Mouse (Mus musculus): ENCODE measurements around the gene Hexim2. TPM values are rescaled to one million over a fixed set of nuclear protein-coding genes. Genes with fewer than 3 reads are reported as not detected.

The Hexim2 gene
- polyA plus RNA-seq, 1 experiment = 4.5 TPM

DNA sequence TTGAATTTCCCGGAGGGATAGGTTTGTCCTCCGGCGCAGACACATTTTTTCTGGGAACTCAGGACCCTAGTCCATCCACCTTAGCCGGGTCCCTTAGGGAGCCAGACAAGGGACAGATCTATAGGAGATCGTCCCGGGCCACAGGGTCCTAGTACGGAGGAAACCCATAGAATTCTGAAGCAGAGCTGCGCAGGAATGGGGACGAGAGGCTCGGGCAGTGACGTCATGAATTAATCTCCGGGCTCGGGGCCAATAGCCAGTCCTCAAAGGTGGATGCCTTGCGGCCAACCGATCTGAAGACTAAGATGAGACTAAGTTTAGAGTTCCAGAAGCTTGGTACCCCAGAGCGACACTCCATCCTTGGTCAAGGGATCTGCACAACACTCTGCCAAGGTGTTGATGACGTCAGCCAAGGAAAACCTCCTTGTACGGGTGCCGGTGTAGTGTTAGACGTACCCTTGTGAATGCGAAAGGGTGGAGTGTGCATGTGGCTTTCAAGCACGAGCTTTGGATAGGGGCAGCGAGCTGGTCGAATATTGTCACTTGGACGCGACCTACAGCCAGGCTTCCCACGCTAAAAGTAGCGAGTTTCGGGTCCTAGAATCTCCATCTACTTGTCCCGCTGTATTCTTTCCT is 30.2 kb upstream of the Hexim2 start:
- H3K36me3 ChIP-seq (ENCODE audit: control insufficient read depth, insufficient read depth, low read length, poor library complexity, severe bottlenecking) = no peaks in the 10 kb centered on the region
- H3K9me3 ChIP-seq (replicated peaks; ENCODE audit: control insufficient read depth, insufficient read depth, low read length, poor library complexity, severe bottlenecking) = no peaks in the 10 kb centered on the region
- H3K4me3 ChIP-seq (ENCODE audit: low read depth, low read length) = peak overlapping the region; percentile 80
- 0 out of 2 replicates have a peak overlapping the region, but pooled peaks have one; percentile 14 for H3K27ac ChIP-seq (ENCODE audit: insufficient read depth, low read length)
- H3K9ac ChIP-seq (ENCODE audit: low read depth, poor library complexity, severe bottlenecking) = peak overlapping the region; percentile 67
- no peaks in the 10 kb centered on the region for H3K27me3 ChIP-seq (ENCODE audit: control insufficient read depth, insufficient read depth, low read length, poor library complexity, severe bottlenecking)
- TF ChIP-seq CTCF (IDR thresholded peaks at IDR 0.05; ENCODE audit: low read depth, low read length) = no peak
- TF ChIP-seq EP300 (IDR thresholded peaks at IDR 0.05; ENCODE audit: insufficient read depth, low read depth, low read length) = no peak
- H3K4me1 ChIP-seq (ENCODE audit: control insufficient read depth, insufficient read depth, low read length) = no peaks in the 10 kb centered on the region

DNA sequence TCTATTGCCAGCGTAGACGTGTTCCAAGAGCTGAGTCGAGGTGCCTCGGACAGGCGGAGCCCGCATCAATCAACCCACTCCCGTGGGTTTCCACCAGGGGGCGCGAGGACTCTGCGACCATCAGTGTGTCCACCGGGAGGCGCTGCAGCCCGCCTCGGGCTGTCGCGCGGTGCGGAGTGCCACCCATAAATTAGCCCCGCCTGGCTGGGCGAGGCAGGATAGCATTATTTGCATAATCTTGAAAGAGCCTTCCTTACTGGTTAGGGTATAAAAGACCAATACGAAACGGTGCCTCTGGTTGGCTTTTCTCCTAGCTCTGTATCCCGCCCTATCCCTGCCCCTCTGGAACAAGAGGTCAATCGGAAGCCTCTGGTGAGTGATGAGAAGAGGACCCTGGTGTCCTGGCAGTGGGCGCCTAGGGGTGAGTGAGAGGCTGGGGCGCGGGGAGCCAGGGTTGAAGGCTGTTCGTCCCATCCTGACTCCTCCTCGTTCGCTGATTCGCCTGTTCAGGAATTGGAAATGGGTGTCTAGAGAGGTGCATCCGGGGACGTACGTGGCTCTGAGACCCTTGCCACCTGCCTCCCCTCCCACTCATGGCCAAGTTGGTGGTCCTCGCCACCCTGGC is 29.4 kb upstream of the Hexim2 start:
- H3K9me3 ChIP-seq (replicated peaks; ENCODE audit: control insufficient read depth, insufficient read depth, low read length, poor library complexity, severe bottlenecking) = no peaks in the 10 kb centered on the region
- H3K4me1 ChIP-seq (ENCODE audit: control insufficient read depth, insufficient read depth, low read length) = no peaks in the 10 kb centered on the region
- no peak overlapping the region for H3K27ac ChIP-seq (ENCODE audit: insufficient read depth, low read length)
- H3K4me3 ChIP-seq (ENCODE audit: low read depth, low read length) = peak overlapping the region; percentile 52
- TF ChIP-seq POLR2A (IDR thresholded peaks at IDR 0.05; ENCODE audit: insufficient read depth, low read length) = peak; percentile 34
- TF ChIP-seq CTCF (IDR thresholded peaks at IDR 0.05; ENCODE audit: low read depth, low read length) = peak; percentile 100
- TF ChIP-seq EP300 (IDR thresholded peaks at IDR 0.05; ENCODE audit: insufficient read depth, low read depth, low read length) = peak; percentile 65; the same call in 1 of the 2 replicates
- no peaks in the 10 kb centered on the region for H3K27me3 ChIP-seq (ENCODE audit: control insufficient read depth, insufficient read depth, low read length, poor library complexity, severe bottlenecking)
- no peaks in the 10 kb centered on the region for H3K36me3 ChIP-seq (ENCODE audit: control insufficient read depth, insufficient read depth, low read length, poor library complexity, severe bottlenecking)
- H3K9ac ChIP-seq (ENCODE audit: low read depth, poor library complexity, severe bottlenecking) = peak overlapping the region; percentile 67

DNA sequence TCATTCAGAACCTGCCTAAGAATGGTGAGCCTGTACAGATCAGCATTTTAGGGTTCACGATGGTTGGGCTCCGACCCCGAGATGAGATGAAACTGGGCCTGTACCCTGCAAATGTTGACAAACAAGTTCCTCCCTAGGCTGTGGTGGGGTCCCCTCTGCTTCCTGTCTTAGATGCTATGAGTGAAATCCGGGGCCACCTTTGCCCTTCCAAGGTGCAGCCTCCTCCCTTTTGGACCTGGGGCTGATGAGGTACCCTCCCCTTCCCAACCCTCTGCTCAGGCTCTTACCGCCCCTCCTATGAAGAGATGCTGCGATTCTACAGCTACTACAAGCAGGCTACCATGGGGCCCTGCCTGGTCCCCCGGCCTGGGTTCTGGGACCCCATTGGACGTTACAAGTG is 28.6 kb upstream of the Hexim2 start:
- no peaks in the 10 kb centered on the region for H3K27me3 ChIP-seq (ENCODE audit: control insufficient read depth, insufficient read depth, low read length, poor library complexity, severe bottlenecking)
- H3K36me3 ChIP-seq (ENCODE audit: control insufficient read depth, insufficient read depth, low read length, poor library complexity, severe bottlenecking) = no peaks in the 10 kb centered on the region
- no peaks in the 10 kb centered on the region for H3K4me1 ChIP-seq (ENCODE audit: control insufficient read depth, insufficient read depth, low read length)
- H3K27ac ChIP-seq (ENCODE audit: insufficient read depth, low read length) = no peak overlapping the region
- no peak overlapping the region; the same call in 1 of the 2 replicates for H3K9ac ChIP-seq (ENCODE audit: low read depth, poor library complexity, severe bottlenecking)
- no peak for TF ChIP-seq EP300 (IDR thresholded peaks at IDR 0.05; ENCODE audit: insufficient read depth, low read depth, low read length)
- no peak for TF ChIP-seq POLR2A (IDR thresholded peaks at IDR 0.05; ENCODE audit: insufficient read depth, low read length)
- TF ChIP-seq CTCF (IDR thresholded peaks at IDR 0.05; ENCODE audit: low read depth, low read length) = no peak
- no peak overlapping the region for H3K4me3 ChIP-seq (ENCODE audit: low read depth, low read length)
- H3K9me3 ChIP-seq (replicated peaks; ENCODE audit: control insufficient read depth, insufficient read depth, low read length, poor library complexity, severe bottlenecking) = no peaks in the 10 kb centered on the region

DNA sequence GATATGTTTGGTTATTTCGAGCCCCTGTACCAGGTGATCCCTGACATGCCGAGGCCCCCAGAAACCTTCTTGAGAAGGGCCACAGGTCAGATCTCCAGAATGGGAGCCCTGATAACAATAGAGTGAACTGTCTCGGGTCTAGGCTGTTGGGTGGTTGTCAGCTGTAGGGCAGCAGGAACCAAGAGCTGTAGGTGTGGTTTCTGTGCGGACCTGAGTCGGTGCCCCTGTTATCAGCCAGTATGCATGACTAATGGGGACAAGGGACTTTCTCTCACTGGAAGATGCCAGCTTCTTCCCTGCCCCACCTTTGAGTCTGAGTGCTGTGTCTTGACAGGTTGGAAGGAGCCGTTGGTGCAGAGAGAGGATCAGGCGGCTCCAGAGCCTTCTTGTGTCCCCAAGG is 27.8 kb upstream of the Hexim2 start:
- no peaks in the 10 kb centered on the region for H3K9me3 ChIP-seq (replicated peaks; ENCODE audit: control insufficient read depth, insufficient read depth, low read length, poor library complexity, severe bottlenecking)
- no peak overlapping the region for H3K4me3 ChIP-seq (ENCODE audit: low read depth, low read length)
- H3K27me3 ChIP-seq (ENCODE audit: control insufficient read depth, insufficient read depth, low read length, poor library complexity, severe bottlenecking) = no peaks in the 10 kb centered on the region
- 0 out of 2 replicates have a peak, but pooled peaks cover 3% of the 10 kb centered on the region for H3K36me3 ChIP-seq (ENCODE audit: control insufficient read depth, insufficient read depth, low read length, poor library complexity, severe bottlenecking)
- no peak for TF ChIP-seq CTCF (IDR thresholded peaks at IDR 0.05; ENCODE audit: low read depth, low read length)
- TF ChIP-seq EP300 (IDR thresholded peaks at IDR 0.05; ENCODE audit: insufficient read depth, low read depth, low read length) = no peak
- TF ChIP-seq POLR2A (IDR thresholded peaks at IDR 0.05; ENCODE audit: insufficient read depth, low read length) = no peak
- H3K27ac ChIP-seq (ENCODE audit: insufficient read depth, low read length) = no peak overlapping the region
- H3K4me1 ChIP-seq (ENCODE audit: control insufficient read depth, insufficient read depth, low read length) = no peaks in the 10 kb centered on the region
- H3K9ac ChIP-seq (ENCODE audit: low read depth, poor library complexity, severe bottlenecking) = no peak overlapping the region

DNA sequence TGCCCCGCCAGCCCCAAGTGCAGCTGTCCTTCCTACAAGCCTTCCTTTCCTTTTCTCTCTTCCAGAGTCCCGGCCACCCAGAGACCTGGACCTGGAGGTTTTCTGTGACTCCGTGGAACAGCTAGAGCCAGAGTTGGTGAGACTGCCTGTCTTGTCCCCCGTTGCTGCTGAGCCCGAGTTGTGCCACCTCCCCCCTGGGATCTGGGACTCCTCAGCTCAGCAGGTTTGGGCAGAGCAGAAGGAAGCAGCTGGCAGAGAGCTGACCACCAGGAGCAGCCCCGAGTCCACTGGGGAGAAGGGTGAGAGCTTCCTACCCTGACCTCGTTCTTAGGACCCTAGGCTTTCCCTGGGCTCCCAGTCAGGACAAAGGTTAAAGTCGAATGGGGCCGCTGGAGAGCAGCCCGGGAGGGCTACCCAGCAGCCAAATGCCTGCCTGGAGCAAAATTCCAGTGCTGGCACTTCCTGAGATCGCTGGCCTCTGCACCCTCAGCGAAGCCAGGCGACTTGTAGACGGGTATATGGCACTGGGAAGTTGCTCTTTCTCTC is 27.0 kb upstream of the Hexim2 start:
- 0 out of 2 replicates have a peak, but pooled peaks cover 3% of the 10 kb centered on the region for H3K36me3 ChIP-seq (ENCODE audit: control insufficient read depth, insufficient read depth, low read length, poor library complexity, severe bottlenecking)
- no peak for TF ChIP-seq CTCF (IDR thresholded peaks at IDR 0.05; ENCODE audit: low read depth, low read length)
- no peak for TF ChIP-seq POLR2A (IDR thresholded peaks at IDR 0.05; ENCODE audit: insufficient read depth, low read length)
- no peak for TF ChIP-seq EP300 (IDR thresholded peaks at IDR 0.05; ENCODE audit: insufficient read depth, low read depth, low read length)
- H3K9me3 ChIP-seq (replicated peaks; ENCODE audit: control insufficient read depth, insufficient read depth, low read length, poor library complexity, severe bottlenecking) = no peaks in the 10 kb centered on the region
- no peak overlapping the region for H3K27ac ChIP-seq (ENCODE audit: insufficient read depth, low read length)
- H3K4me3 ChIP-seq (ENCODE audit: low read depth, low read length) = no peak overlapping the region
- H3K9ac ChIP-seq (ENCODE audit: low read depth, poor library complexity, severe bottlenecking) = no peak overlapping the region
- H3K27me3 ChIP-seq (ENCODE audit: control insufficient read depth, insufficient read depth, low read length, poor library complexity, severe bottlenecking) = no peaks in the 10 kb centered on the region
- no peaks in the 10 kb centered on the region for H3K4me1 ChIP-seq (ENCODE audit: control insufficient read depth, insufficient read depth, low read length)

DNA sequence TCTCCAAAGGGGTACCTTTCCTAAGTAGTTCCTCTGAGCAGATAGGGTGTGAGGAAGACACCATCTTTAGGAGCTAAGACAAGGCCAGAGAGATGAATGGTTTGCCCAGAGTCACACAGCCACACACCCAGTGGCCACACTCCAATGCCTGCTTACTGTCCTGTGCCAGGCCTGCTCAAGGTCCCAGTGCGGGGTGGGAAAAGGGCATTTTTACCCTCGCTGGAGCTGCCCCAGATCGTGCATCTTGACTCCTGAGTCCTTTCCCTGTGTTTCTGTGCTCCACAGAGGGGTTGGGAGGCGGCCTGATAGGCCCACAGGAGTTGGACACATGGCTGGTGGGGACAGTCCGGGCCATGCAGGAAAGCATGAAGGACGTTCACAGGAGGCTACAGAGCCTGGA is 26.4 kb upstream of the Hexim2 start:
- H3K36me3 ChIP-seq (ENCODE audit: control insufficient read depth, insufficient read depth, low read length, poor library complexity, severe bottlenecking) = 0 out of 2 replicates have a peak, but pooled peaks cover 3% of the 10 kb centered on the region
- no peak overlapping the region for H3K9ac ChIP-seq (ENCODE audit: low read depth, poor library complexity, severe bottlenecking)
- no peak overlapping the region for H3K27ac ChIP-seq (ENCODE audit: insufficient read depth, low read length)
- no peak overlapping the region for H3K4me3 ChIP-seq (ENCODE audit: low read depth, low read length)
- H3K9me3 ChIP-seq (replicated peaks; ENCODE audit: control insufficient read depth, insufficient read depth, low read length, poor library complexity, severe bottlenecking) = no peaks in the 10 kb centered on the region
- no peaks in the 10 kb centered on the region for H3K27me3 ChIP-seq (ENCODE audit: control insufficient read depth, insufficient read depth, low read length, poor library complexity, severe bottlenecking)
- no peak for TF ChIP-seq POLR2A (IDR thresholded peaks at IDR 0.05; ENCODE audit: insufficient read depth, low read length)
- no peak for TF ChIP-seq EP300 (IDR thresholded peaks at IDR 0.05; ENCODE audit: insufficient read depth, low read depth, low read length)
- TF ChIP-seq CTCF (IDR thresholded peaks at IDR 0.05; ENCODE audit: low read depth, low read length) = no peak
- H3K4me1 ChIP-seq (ENCODE audit: control insufficient read depth, insufficient read depth, low read length) = no peaks in the 10 kb centered on the region

Measured in ES-Bruce4 (cell line).